ENCODE assay signal across 8 mouse cellular contexts in the genomic region with DNA sequence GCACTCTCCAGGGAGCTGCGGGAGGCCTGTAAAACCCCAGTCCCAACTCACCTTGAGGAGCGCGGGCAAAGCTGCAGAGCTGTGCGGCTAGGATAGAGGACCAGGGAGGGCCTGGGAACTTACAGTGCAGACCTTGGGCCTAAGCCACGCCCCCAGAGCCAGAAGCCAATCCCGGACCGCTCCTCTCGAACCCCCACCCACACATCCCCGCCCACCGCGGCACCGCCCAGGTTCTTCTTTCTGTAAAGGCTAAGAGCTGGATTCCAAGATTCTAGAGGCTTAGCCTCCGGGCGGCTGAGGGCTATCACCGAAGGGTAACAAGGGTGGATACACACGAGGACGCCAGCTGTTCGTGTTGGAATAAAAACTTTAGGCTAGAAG. TPM values are rescaled to one million over a fixed set of nuclear protein-coding genes. Genes with fewer than 3 reads are reported as not detected.
DNase-seq lines count a peak whose midpoint lies in the region; ATAC-seq and TF ChIP-seq lines count a peak whose summit lies in the region.

A gene (minus strand): TSS at position 104 of the 381 bp plus-strand sequence.

- H3K27ac ChIP-seq in heart, embryonic 11.5 days (ENCODE audit: low read depth, low read length), result peak within 1 kb of the TSS; percentile 83
- H3K27ac ChIP-seq in kidney, embryonic 16.5 days (ENCODE audit: low read length), result peak within 1 kb of the TSS; percentile 86
- peak within 1 kb of the TSS; percentile 69 for H3K27ac ChIP-seq in liver, adult 2 months (replicated peaks; ENCODE audit: insufficient read depth, low read depth, low read length)

- peak within 1 kb of the TSS; percentile 70 for H3K9ac ChIP-seq in heart, embryonic 11.5 days (ENCODE audit: low read depth, low read length)
- peak within 1 kb of the TSS; percentile 84 for H3K9ac ChIP-seq in kidney, embryonic 16.5 days (replicated peaks; ENCODE audit: low read length)
- peak within 1 kb of the TSS; percentile 61 for H3K9ac ChIP-seq in liver, adult 2 months (ENCODE audit: low read depth, low read length)

- no peaks in the 10 kb centered on the region for H3K27me3 ChIP-seq in C2C12 (ENCODE audit: control insufficient read depth, insufficient read depth, insufficient read length)
- peaks cover 44% of the 10 kb centered on the region for H3K27me3 ChIP-seq in erythroblast, embryonic 14.5 days (ENCODE audit: control insufficient read depth)
- no peaks in the 10 kb centered on the region for H3K27me3 ChIP-seq in heart, embryonic 11.5 days (ENCODE audit: control insufficient read depth, insufficient read depth, low read length)
- no peaks in the 10 kb centered on the region for H3K27me3 ChIP-seq in kidney, embryonic 16.5 days (ENCODE audit: insufficient read depth, low read length)
- H3K27me3 ChIP-seq in liver, adult 2 months (ENCODE audit: control insufficient read depth, insufficient read depth, low read length), result no peaks in the 10 kb centered on the region
- no peaks in the 10 kb centered on the region for H3K27me3 ChIP-seq in myocyte (ENCODE audit: control insufficient read depth, insufficient read depth, insufficient read length)
- H3K27me3 ChIP-seq in splenic B cell, adult 2 months (ENCODE audit: control insufficient read depth, insufficient read depth, low read length, poor library complexity, severe bottlenecking), result no peaks in the 10 kb centered on the region; the same call in 1 of the 2 replicates

- H3K4me3 ChIP-seq in C2C12 (ENCODE audit: insufficient read depth, poor library complexity, severe bottlenecking), result peak within 1 kb of the TSS; percentile 46
- H3K4me3 ChIP-seq in erythroblast, embryonic 14.5 days (replicated peaks), result peak within 1 kb of the TSS; percentile 64
- peak within 1 kb of the TSS; percentile 71 for H3K4me3 ChIP-seq in heart, embryonic 11.5 days (ENCODE audit: low read depth, low read length)
- H3K4me3 ChIP-seq in kidney, embryonic 16.5 days (ENCODE audit: low read length), result peak within 1 kb of the TSS; percentile 75
- peak within 1 kb of the TSS; percentile 73 for H3K4me3 ChIP-seq in liver, adult 2 months (ENCODE audit: insufficient read depth, low read depth, low read length)
- H3K4me3 ChIP-seq in myocyte, result peak within 1 kb of the TSS; percentile 77

- peak; percentile 97 for DNase-seq in brain, embryonic 14.5 days (ENCODE audit: low read depth)
- peak; percentile 83 for DNase-seq in liver, adult 2 months (ENCODE audit: extremely low read depth, low read depth, low spot score)
- peak; percentile 95 for DNase-seq in splenic B cell, adult 2 months (ENCODE audit: low read depth, low spot score)

- peak; percentile 87 for ATAC-seq in heart, embryonic 11.5 days (replicated peaks; ENCODE audit: insufficient number of reproducible peaks, low FRiP score, low TSS enrichment)
- ATAC-seq in kidney, embryonic 16.5 days (ENCODE audit: low FRiP score, low TSS enrichment), result peak; percentile 94

- H3K4me1 ChIP-seq in erythroblast, embryonic 14.5 days (ENCODE audit: control insufficient read depth), result peaks cover 47% of the 10 kb centered on the region
- peaks cover 26% of the 10 kb centered on the region for H3K4me1 ChIP-seq in heart, embryonic 11.5 days (ENCODE audit: control insufficient read depth, insufficient read depth, low read length)
- peaks cover 62% of the 10 kb centered on the region for H3K4me1 ChIP-seq in kidney, embryonic 16.5 days (ENCODE audit: insufficient read depth, low read length)
- H3K4me1 ChIP-seq in liver, adult 2 months (ENCODE audit: control insufficient read depth, insufficient read depth, low read length), result 0 out of 2 replicates have a peak, but pooled peaks cover 3% of the 10 kb centered on the region

- H3ac ChIP-seq in C2C12 (ENCODE audit: control insufficient read depth, insufficient read length, low read depth) (peak within 1 kb of the TSS; percentile 52), myocyte (ENCODE audit: control insufficient read depth, insufficient read length) (peak within 1 kb of the TSS; percentile 32)

- no peaks in the 10 kb centered on the region for H3K9me3 ChIP-seq in erythroblast, embryonic 14.5 days (ENCODE audit: control insufficient read depth, low read length)
- no peaks in the 10 kb centered on the region for H3K9me3 ChIP-seq in heart, embryonic 11.5 days (replicated peaks; ENCODE audit: control insufficient read depth, low read length)
- H3K9me3 ChIP-seq in kidney, embryonic 16.5 days (ENCODE audit: low read length), result no peaks in the 10 kb centered on the region

- H3K79me3 ChIP-seq in C2C12 (ENCODE audit: low read depth), result no peaks in the 10 kb centered on the region

- TF ChIP-seq CTCF in C2C12 (IDR thresholded peaks at IDR 0.05; ENCODE audit: control insufficient read depth, insufficient read depth, insufficient read length), result no peak
- TF ChIP-seq CTCF in brain, embryonic 14.5 days (IDR thresholded peaks at IDR 0.05; ENCODE audit: borderline replicate concordance, extremely low read depth, insufficient read depth, insufficient read length), result no peak
- TF ChIP-seq CTCF in liver, adult 2 months (IDR thresholded peaks at IDR 0.05; ENCODE audit: low read depth, low read length), result no peak

- peak; percentile 20; the same call in 1 of the 2 replicates for TF ChIP-seq POLR2A in brain, embryonic 14.5 days (IDR thresholded peaks at IDR 0.05; ENCODE audit: borderline replicate concordance, extremely low read depth, insufficient read depth, insufficient read length, poor library complexity, severe bottlenecking)
- TF ChIP-seq POLR2A in liver, adult 2 months (IDR thresholded peaks at IDR 0.05; ENCODE audit: extremely low read depth, insufficient read depth, low read length), result peak; percentile 69
- peak; percentile 82 for TF ChIP-seq POLR2A in myocyte (IDR thresholded peaks at IDR 0.05; ENCODE audit: insufficient read length, low read depth)

- peak within 1 kb of the TSS; percentile 93 for H3K4me2 ChIP-seq in heart, embryonic 11.5 days
- H3K4me2 ChIP-seq in kidney, embryonic 16.5 days (replicated peaks; ENCODE audit: low read depth, low read length), result peak within 1 kb of the TSS; percentile 91
- H3K4me2 ChIP-seq in myocyte (ENCODE audit: low read depth), result peak within 1 kb of the TSS; percentile 98

- H3K79me2 ChIP-seq in C2C12 (ENCODE audit: control insufficient read depth, insufficient read depth), result peaks cover 6% of the 10 kb centered on the region
- H3K79me2 ChIP-seq in liver, adult 2 months (ENCODE audit: control insufficient read depth, insufficient read depth, low read length), result peaks cover 3% of the 10 kb centered on the region; the same call in 1 of the 2 replicates
- H3K79me2 ChIP-seq in myocyte (ENCODE audit: control insufficient read depth, insufficient read depth), result peaks cover 25% of the 10 kb centered on the region

- WGBS in heart, embryonic 11.5 days (ENCODE audit: insufficient replicate concordance), result under 1% methylated on average over 18 of the region's 18 CpGs
- WGBS in kidney, embryonic 16.5 days, result under 1% methylated on average over 18 of the region's 18 CpGs
- under 1% methylated on average over 18 of the region's 18 CpGs for WGBS in liver, adult 2 months

- H3K36me3 ChIP-seq in C2C12 (ENCODE audit: control insufficient read depth, insufficient read depth) (no peaks in the 10 kb centered on the region), myocyte (ENCODE audit: control insufficient read depth, insufficient read depth) (no peaks in the 10 kb centered on the region)
- H3K36me3 ChIP-seq in erythroblast, embryonic 14.5 days (ENCODE audit: control insufficient read depth), result no peaks in the 10 kb centered on the region
- H3K36me3 ChIP-seq in heart, embryonic 11.5 days (ENCODE audit: control insufficient read depth, insufficient read depth, low read length), result no peaks in the 10 kb centered on the region
- no peaks in the 10 kb centered on the region for H3K36me3 ChIP-seq in kidney, embryonic 16.5 days (ENCODE audit: insufficient read depth, low read length)
- no peaks in the 10 kb centered on the region for H3K36me3 ChIP-seq in liver, adult 2 months (ENCODE audit: control insufficient read depth, insufficient read depth, low read length)
- H3K36me3 ChIP-seq in splenic B cell, adult 2 months (ENCODE audit: control insufficient read depth, insufficient read depth, low read length, poor library complexity, severe bottlenecking), result no peaks in the 10 kb centered on the region

TF ChIP-seq in C2C12, 6 proteins besides CTCF, POLR2A, EP300 and RAD21:
- TF ChIP-seq MYOG (IDR thresholded peaks at IDR 0.05; ENCODE audit: control insufficient read depth, extremely low read depth, insufficient read length) (no peak), MAX (IDR thresholded peaks at IDR 0.05) (no peak), USF1 (IDR thresholded peaks at IDR 0.05; ENCODE audit: low read depth) (no peak), MYOD1 (IDR thresholded peaks at IDR 0.05; ENCODE audit: control insufficient read depth, insufficient read length, low read depth) (no peak), CEBPB (IDR thresholded peaks at IDR 0.05; ENCODE audit: low read depth) (no peak), FOSL1 (IDR thresholded peaks at IDR 0.05; ENCODE audit: insufficient read depth, low read length, poor library complexity, severe bottlenecking) (no peak)

TF ChIP-seq in myocyte, 11 proteins besides CTCF, POLR2A, EP300 and RAD21:
- TF ChIP-seq USF1 (IDR thresholded peaks at IDR 0.05; ENCODE audit: low read depth), result no peak
- TF ChIP-seq TCF12 (IDR thresholded peaks at IDR 0.05; ENCODE audit: insufficient read depth, poor library complexity, severe bottlenecking), result no peak
- TF ChIP-seq SRF (IDR thresholded peaks at IDR 0.05; ENCODE audit: control insufficient read depth, insufficient read length, low read depth), result no peak
- peak; percentile 80 for TF ChIP-seq POLR2AphosphoS2 (IDR thresholded peaks at IDR 0.05; ENCODE audit: insufficient read length, low read depth)
- TF ChIP-seq MAX (IDR thresholded peaks at IDR 0.05; ENCODE audit: low read depth), result no peak
TF ChIP-seq in myocyte: peak in this region for 1.

RNA-seq across cellular contexts. Expression of the gene that starts here (rescaled TPM):
- polyA plus RNA-seq in C2C12 (2012; fragmentation: generic; extraction: Trizol) (3.6 TPM), myocyte (2012; fragmentation: generic; extraction: Trizol) (16.2 TPM)
- polyA plus RNA-seq in brain, embryonic 14.5 days (2012; rRNA removed), result 11.7 and 13.7 TPM in 2 replicates
- polyA plus RNA-seq in erythroblast, embryonic 14.5 days (2012), result 0.10 and 0.13 TPM in 2 replicates
- polyA plus RNA-seq in heart, embryonic 11.5 days (2014; fragmentation: Nextera tagmentation; extraction: Ambion mirVana), result 6.3 and 7.6 TPM in 2 replicates
- 16.5 and 17.3 TPM in 2 replicates for polyA plus RNA-seq in kidney, embryonic 16.5 days (2015; fragmentation: Nextera tagmentation; extraction: Ambion mirVana)
- total RNA-seq in liver, adult 2 months (2014; rRNA removed), result 1.7 and 2.1 TPM in 2 replicates
- polyA plus RNA-seq in liver, adult 2 months (2012; rRNA removed), result 2.1 and 2.4 TPM in 2 replicates

Comparison
In these comparisons a context has a peak if more than half of its experiments do, and no peak if none do; other contexts are left out.
1. Peak in every context shown above with its lines: DNase-seq, ATAC-seq, H3K4me3 ChIP-seq and H3K27ac ChIP-seq.
2. POLR2A ChIP-seq: peak in every context shown above with its lines; median percentile 82 in myocyte; 69 in liver, adult 2 months; 20 in brain, embryonic 14.5 days.